Mouse (Mus musculus) testis, adult 2 months (tissue): ENCODE data around the gene Rpl36a. TPM values are rescaled to one million over a fixed set of nuclear protein-coding genes. Genes with fewer than 3 reads are reported as not detected.
"Not testable (repeated sequence)": the region's sequence is repeated elsewhere in the genome, so short reads cannot be mapped to it uniquely, and the experiment has no call there.

Source experiments
- H3K27ac ChIP-seq: fragments of 200-500 bp; 2 replicates; pipeline ENCODE4 v1.5.1; 2012; ENCODE audit warnings: low read depth, low read length; ENCODE audit not compliant: control insufficient read depth, insufficient read depth
- H3K27me3 ChIP-seq: fragments of 200-500 bp; 2 replicates; pipeline ENCODE4 v1.6.1; 2012; ENCODE audit warnings: mild to moderate bottlenecking, low read length, moderate library complexity; ENCODE audit not compliant: control insufficient read depth, insufficient read depth
- H3K36me3 ChIP-seq: fragments of 200-500 bp; 2 replicates; pipeline ENCODE4 v1.6.1; 2012; ENCODE audit warnings: mild to moderate bottlenecking, low read length; ENCODE audit not compliant: control insufficient read depth, insufficient read depth
- H3K4me1 ChIP-seq: fragments of 200-500 bp; 2 replicates; pipeline ENCODE4 v1.6.1; 2012; ENCODE audit warnings: low read length; ENCODE audit not compliant: control insufficient read depth, insufficient read depth
- H3K4me3 ChIP-seq: fragments of 200-500 bp; 2 replicates; pipeline ENCODE4 v1.5.1; 2012; ENCODE audit warnings: low read depth, mild to moderate bottlenecking, low read length, moderate library complexity, mixed read lengths; ENCODE audit not compliant: control insufficient read depth
- CTCF ChIP-seq: fragments of 200-500 bp; IDR thresholded peaks from 2 replicates; pipeline ENCODE4 v1.5.1; 2012; ENCODE audit warnings: low read depth, mild to moderate bottlenecking, inconsistent platforms, low read length, moderate library complexity; ENCODE audit not compliant: control insufficient read depth, insufficient read depth, insufficient replicate concordance
- POLR2A ChIP-seq: fragments of 200-500 bp; IDR thresholded peaks from 2 replicates; pipeline ENCODE4 v1.6.1; 2012; ENCODE audit warnings: low read depth, mild to moderate bottlenecking, inconsistent platforms, low read length, moderate library complexity; ENCODE audit not compliant: control insufficient read depth
- polyA plus RNA-seq: library from polyadenylated mRNA; depleted of rRNA; stranded (reverse); fragments of >200 nt; gene quantifications from 2 replicates; pipeline ENCODE4 v1.2.3, GENCODE M21; 2012; rRNA removed

Rpl36a gene
- 22.6 and 26.1 TPM in 2 replicates for polyA plus RNA-seq

- Histone ChIP-seq H3K27me3 (no peaks in the 10 kb centered on the region), H3K36me3 (no peaks in the 10 kb centered on the region), H3K4me3 (peak within 1 kb of the TSS; percentile 86), H3K4me1 (peaks cover 5% of the 10 kb centered on the region), H3K27ac (peak within 1 kb of the TSS; percentile 82)
- peak; percentile 72; the same call in 1 of the 2 replicates for TF ChIP-seq POLR2A
- peak; percentile 43; the same call in 1 of the 2 replicates for TF ChIP-seq CTCF
These were observed at the start of gene Rpl36a for GRCm38 (mm10) chrX:134585103-134586002. Gene Rpl36a (plus strand): TSS chrX:134585654.

- not testable (repeated sequence) for H3K27ac ChIP-seq, H3K4me3 ChIP-seq, H3K27me3 ChIP-seq, H3K4me1 ChIP-seq, H3K36me3 ChIP-seq
These were observed 45.7 kb upstream of the Rpl36a start for GRCm38 (mm10) chrX:134539795-134540194.

DNA sequence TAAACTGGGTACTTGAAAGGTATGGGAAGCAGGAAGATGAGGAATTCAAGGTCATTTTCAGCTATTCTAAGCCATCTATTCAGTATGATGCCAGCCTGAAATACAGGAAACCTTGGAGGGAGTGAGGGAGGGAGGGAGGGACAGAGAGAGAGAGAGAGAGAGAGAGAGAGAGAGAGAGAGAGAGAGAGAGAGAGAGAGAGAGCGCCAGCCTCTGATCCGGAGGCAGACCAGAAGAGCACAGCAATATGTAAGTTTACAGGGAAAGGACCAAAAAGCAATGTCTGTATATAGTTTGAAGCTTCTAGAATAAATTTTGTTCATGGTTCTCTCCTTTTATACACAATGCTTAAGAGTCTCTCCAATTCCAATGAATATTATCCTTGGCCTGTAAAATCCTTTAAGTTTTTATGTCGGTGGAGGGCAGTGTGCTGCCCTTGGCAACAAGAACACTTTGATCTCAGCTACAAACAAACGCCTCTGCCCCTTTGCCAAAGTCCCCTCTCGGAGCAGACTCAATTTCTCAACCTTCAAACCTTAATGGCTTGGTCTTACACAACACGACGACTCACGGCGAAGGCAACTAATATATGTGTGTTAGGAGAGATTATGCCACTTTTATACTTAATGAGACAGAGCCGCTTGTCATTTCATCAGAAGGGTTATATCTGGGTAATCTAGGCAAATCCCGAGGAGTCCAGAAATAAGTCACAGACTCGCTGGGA lies 44.9 kb upstream of the Rpl36a start:
- Histone ChIP-seq H3K27me3 (no peaks in the 10 kb centered on the region), H3K4me3 (peak overlapping the region; percentile 87), H3K36me3 (no peaks in the 10 kb centered on the region), H3K27ac (peak overlapping the region; percentile 49), H3K4me1 (no peaks in the 10 kb centered on the region)
- TF ChIP-seq CTCF (no peak), POLR2A (no peak)

GRCm38 (mm10) chrX:134541145-134541954 lies 44.1 kb upstream of the Rpl36a start, which contains the start of gene Timm8a1:
Gene Timm8a1 (minus strand): TSS chrX:134541865.
- TF ChIP-seq POLR2A (no peak), CTCF (no peak)
- Histone ChIP-seq H3K27me3 (no peaks in the 10 kb centered on the region), H3K4me3 (peak within 1 kb of the TSS; percentile 87)

GRCm38 (mm10) chrX:134541955-134542308 lies 43.5 kb upstream of the Rpl36a start:
- Histone ChIP-seq H3K4me3 (peak overlapping the region; percentile 87), H3K27me3 (no peaks in the 10 kb centered on the region), H3K4me1 (no peaks in the 10 kb centered on the region), H3K27ac (peak overlapping the region; percentile 88; the same call in 1 of the 2 replicates), H3K36me3 (no peaks in the 10 kb centered on the region)
- TF ChIP-seq CTCF (no peak), POLR2A (no peak)

More at GRCm38 (mm10) chrX:134541145-134541954, 44.1 kb upstream of the Rpl36a start, which contains the start of gene Timm8a1:
- Histone ChIP-seq H3K4me1 (no peaks in the 10 kb centered on the region), H3K36me3 (no peaks in the 10 kb centered on the region), H3K27ac (peak within 1 kb of the TSS; percentile 88)

DNA sequence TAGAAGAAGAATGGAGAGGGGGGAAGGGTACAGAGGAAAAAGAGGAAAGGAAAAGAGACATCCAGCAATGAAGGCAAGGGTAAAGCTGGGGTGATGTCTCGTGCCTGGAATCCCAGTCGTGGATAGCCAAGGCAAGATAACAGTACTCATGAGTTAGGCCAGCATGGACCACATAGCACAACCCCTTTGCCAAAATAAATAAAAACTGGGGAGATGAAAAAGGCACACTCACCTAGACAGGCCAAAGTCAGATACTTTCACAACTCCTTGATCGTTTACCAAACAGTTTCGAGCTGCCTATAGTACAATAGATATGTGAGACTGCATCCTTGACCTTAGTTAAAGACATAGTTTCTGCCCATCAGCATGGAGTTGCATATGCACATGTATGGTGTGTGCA lies 38.1 kb upstream of the Rpl36a start:
- H3K27ac ChIP-seq: no peak overlapping the region
- no peak overlapping the region for H3K4me3 ChIP-seq
- no peak for TF ChIP-seq CTCF
- TF ChIP-seq POLR2A: no peak
- no peaks in the 10 kb centered on the region for H3K36me3 ChIP-seq
- no peaks in the 10 kb centered on the region for H3K4me1 ChIP-seq
- H3K27me3 ChIP-seq: no peaks in the 10 kb centered on the region
